Comparison of ENCODE assay signal across 25 mouse cellular contexts in genomic region chr2:91117585-91118275, GRCm38 (mm10). TPM values are rescaled to one million over a fixed set of nuclear protein-coding genes. Genes with fewer than 3 reads are reported as not detected.
DNase-seq lines count a peak whose midpoint lies in the region; ATAC-seq and TF ChIP-seq lines count a peak whose summit lies in the region.
"Had no signal": no experiment of that assay in that cellular context is flagged by ENCODE, and none has a peak within 500 bp of the region (broad histone marks: within the 10 kb centered on the region; RNA-seq: fewer than 3 reads in every experiment).

TSS of gene Mybpc3 (plus strand) at chr2:91118144.

- TF ChIP-seq CTCF in lung, embryonic 14.5 days (IDR thresholded peaks at IDR 0.05; ENCODE audit: low read depth): no peak

- H3K4me2 ChIP-seq in lung, embryonic 14.5 days: no peak within 1 kb of the TSS
- H3K4me2 ChIP-seq in heart, embryonic 15.5 days: peak within 1 kb of the TSS; percentile 71
- H3K4me2 ChIP-seq: hindbrain, embryonic 13.5 days; midbrain, embryonic 15.5 days had no signal

- no peak for ATAC-seq in lung, embryonic 14.5 days (ENCODE audit: insufficient read depth)
- peak; percentile 75 for ATAC-seq in heart, embryonic 15.5 days (replicated peaks; ENCODE audit: insufficient number of reproducible peaks, insufficient read depth, low FRiP score, low read depth)
- ATAC-seq: forebrain, embryonic 14.5 days; inflammation-experienced regulatory T-cells, adult 6 months; midbrain, embryonic 15.5 days had no signal

- DNase-seq in lung, embryonic 14.5 days: no peak
- no peak for DNase-seq in lung, postnatal 25 days (ENCODE audit: low spot score)
- peak; percentile 52 for DNase-seq in heart, adult 8-10 months (ENCODE audit: low spot score)
- peak; percentile 69 for DNase-seq in heart, postnatal 4 days
- DNase-seq in frontal cortex, postnatal 14 days (ENCODE audit: low spot score in 2 of 2): no peak
- no peak for DNase-seq in gastrocnemius, postnatal 25 days
- DNase-seq: adrenal gland, postnatal 36 days; gastrocnemius, postnatal 36 days; kidney, adult 8-10 months; kidney, postnatal 25 days; lung, adult 18-20 months; thymus, postnatal 36 days had no signal

- H3K27me3 ChIP-seq in lung, embryonic 14.5 days (ENCODE audit: insufficient read depth, low read length): no peaks in the 10 kb centered on the region
- no peaks in the 10 kb centered on the region for H3K27me3 ChIP-seq in heart, embryonic 15.5 days
- H3K27me3 ChIP-seq: CH12.LX had no signal

- no peaks in the 10 kb centered on the region for H3K4me1 ChIP-seq in lung, embryonic 14.5 days (ENCODE audit: insufficient read depth)
- H3K4me1 ChIP-seq in heart, embryonic 15.5 days (replicated peaks): peaks cover 42% of the 10 kb centered on the region
- H3K4me1 ChIP-seq: midbrain, embryonic 15.5 days had no signal

- peak within 1 kb of the TSS; percentile 14; the same call in 1 of the 2 replicates for H3K4me3 ChIP-seq in lung, embryonic 14.5 days (ENCODE audit: low read depth, low read length)
- H3K4me3 ChIP-seq in heart, embryonic 15.5 days: peak within 1 kb of the TSS; percentile 67
- H3K4me3 ChIP-seq: erythroblast, embryonic 14.5 days; hindbrain, embryonic 13.5 days; left cerebral cortex, adult 2 months; limb, embryonic 10.5 days; midbrain, embryonic 15.5 days; myocyte had no signal

- no peaks in the 10 kb centered on the region for H3K9me3 ChIP-seq in lung, embryonic 14.5 days (ENCODE audit: low read depth, low read length)
- H3K9me3 ChIP-seq in heart, embryonic 15.5 days (replicated peaks): no peaks in the 10 kb centered on the region
- H3K9me3 ChIP-seq: hindbrain, embryonic 13.5 days; limb, embryonic 10.5 days; megakaryocyte, embryonic 14.5 days; midbrain, embryonic 15.5 days had no signal

- WGBS in lung, embryonic 14.5 days: 71% methylated on average over 11 of the region's 11 CpGs
- WGBS in heart, embryonic 15.5 days: 35% methylated on average over 11 of the region's 11 CpGs

- H3K9ac ChIP-seq in lung, embryonic 14.5 days: no peak within 1 kb of the TSS
- peak within 1 kb of the TSS; percentile 82 for H3K9ac ChIP-seq in heart, embryonic 15.5 days
- H3K9ac ChIP-seq: hindbrain, embryonic 13.5 days; midbrain, embryonic 15.5 days had no signal

- no peak within 1 kb of the TSS; the same call in 1 of the 2 replicates for H3K27ac ChIP-seq in lung, embryonic 14.5 days (ENCODE audit: low read depth)
- peak within 1 kb of the TSS; percentile 93 for H3K27ac ChIP-seq in heart, embryonic 15.5 days
- H3K27ac ChIP-seq: hindbrain, embryonic 13.5 days; left cerebral cortex, adult 2 months; limb, embryonic 10.5 days; midbrain, embryonic 15.5 days had no signal

- no peaks in the 10 kb centered on the region for H3K36me3 ChIP-seq in lung, embryonic 14.5 days (ENCODE audit: insufficient read depth)
- 0 out of 2 replicates have a peak, but pooled peaks cover 8% of the 10 kb centered on the region for H3K36me3 ChIP-seq in heart, embryonic 15.5 days
- H3K36me3 ChIP-seq: hindbrain, embryonic 13.5 days; limb, embryonic 10.5 days; midbrain, embryonic 15.5 days had no signal

RNA-seq across cellular contexts. Expression of gene Mybpc3, which starts in this region (rescaled TPM):
- polyA plus RNA-seq in lung, embryonic 14.5 days (2014; fragmentation: Nextera tagmentation; extraction: Ambion mirVana): 0.47 and 7.7 TPM in 2 replicates
- 1,000 to 10,000 TPM; 1,514 to 2,177 (median 1,722) TPM for total RNA-seq in heart, adult 8-10 months (2022)
- 909 and 937 TPM in 2 replicates for polyA plus RNA-seq in heart, embryonic 15.5 days (2015; fragmentation: Nextera tagmentation; extraction: Ambion mirVana)
- total RNA-seq in heart, postnatal 4 days (2021): 1,000 to 10,000 TPM; 1,781 to 1,857 TPM
- total RNA-seq in gastrocnemius, postnatal 25 days (2021): not detected
- total RNA-seq: adrenal gland, postnatal 36 days; gastrocnemius, postnatal 36 days; liver, adult 2 months had no signal
- polyA plus RNA-seq: erythroblast, embryonic 14.5 days; forebrain, embryonic 14.5 days; inflammation-experienced regulatory T-cells, adult 6 months; neural tube, embryonic 14.5 days had no signal

Comparison
In these comparisons a context has a peak if more than half of its experiments do, and no peak if none do; other contexts are left out.
1. RNA of gene Mybpc3 (total RNA-seq): 1,781 to 1,857 TPM in heart, postnatal 4 days and 1,514 to 2,177 TPM in heart, adult 8-10 months; not detected in gastrocnemius, postnatal 25 days; every median in the first group is over 1,000 times any median in the second.
2. RNA of gene Mybpc3 (polyA plus RNA-seq): 909 to 937 TPM in heart, embryonic 15.5 days; 0.47 to 7.7 TPM in lung, embryonic 14.5 days; every median in the first group is over 100 times any median in the second.
3. DNase-seq: peak in heart, adult 8-10 months (single experiment) and heart, postnatal 4 days (single experiment); none in lung, embryonic 14.5 days (single experiment), lung, postnatal 25 days (single experiment), frontal cortex, postnatal 14 days (0 of 2) and gastrocnemius, postnatal 25 days (single experiment).